Mouse (Mus musculus): Measurements from ENCODE around the gene Dnali1. TPM values are rescaled to one million over a fixed set of nuclear protein-coding genes. Genes with fewer than 3 reads are reported as not detected.

Dnali1 gene
- polyA plus RNA-seq, 1 experiment from 2014 or later, result not detected

DNA sequence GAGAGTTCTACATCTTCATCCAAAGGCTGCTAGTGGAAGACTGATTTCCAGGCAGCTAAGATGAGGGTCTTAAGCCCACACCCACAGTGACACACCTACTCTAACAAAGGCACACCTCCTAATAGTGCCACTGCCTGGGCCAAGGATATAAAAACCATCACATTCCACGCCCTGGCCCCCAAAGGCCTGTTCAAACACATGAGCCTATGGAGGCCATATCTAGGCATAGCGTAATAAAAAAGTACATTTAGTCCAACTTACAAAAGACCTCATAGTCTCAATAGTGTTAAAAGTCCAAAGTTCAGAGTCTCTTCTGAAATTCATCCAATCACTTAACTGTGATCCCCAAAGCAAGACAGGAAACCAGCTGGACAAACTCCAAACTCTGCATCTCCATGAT is 13.2 kb upstream of the Dnali1 start:
- WGBS, result 95% methylated on average over 2 of the region's 2 CpGs
- H3K36me3 ChIP-seq, result peaks cover 44% of the 10 kb centered on the region
- ATAC-seq (ENCODE audit: insufficient number of reproducible peaks, insufficient read depth, low FRiP score, low TSS enrichment, low read depth), result no peak

DNA sequence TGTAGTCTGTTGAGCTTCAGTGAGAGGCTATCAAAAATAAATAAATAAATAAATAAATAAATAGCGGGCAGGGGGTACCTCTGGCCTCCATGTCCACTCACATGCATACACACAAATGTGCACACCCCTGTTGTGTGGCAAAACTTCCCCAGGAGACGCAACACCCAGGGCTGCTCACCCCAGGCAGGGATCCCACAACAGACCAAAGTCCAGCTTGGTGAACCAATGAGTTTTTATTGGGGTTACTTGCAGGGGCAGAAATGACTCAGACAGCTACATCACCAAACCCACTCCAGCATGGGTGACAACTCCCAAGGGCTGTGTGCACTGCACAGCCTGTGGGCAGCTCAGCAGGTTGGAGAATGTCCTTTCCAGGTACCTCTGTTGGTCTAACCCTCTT is 12.2 kb upstream of the Dnali1 start:
- ATAC-seq (ENCODE audit: insufficient number of reproducible peaks, insufficient read depth, low FRiP score, low TSS enrichment, low read depth), result no peak
- peaks cover 54% of the 10 kb centered on the region for H3K36me3 ChIP-seq

More for the DNA sequence above, 13.2 kb upstream of the Dnali1 start:
- H3K9me3 ChIP-seq, result no peaks in the 10 kb centered on the region
- no peaks in the 10 kb centered on the region for H3K27me3 ChIP-seq
- H3K4me2 ChIP-seq, result no peak overlapping the region
- H3K27ac ChIP-seq, result no peak overlapping the region
- no peaks in the 10 kb centered on the region for H3K4me1 ChIP-seq (replicated peaks)
- no peak overlapping the region for H3K9ac ChIP-seq (replicated peaks)
- no peak overlapping the region for H3K4me3 ChIP-seq (replicated peaks)

DNA sequence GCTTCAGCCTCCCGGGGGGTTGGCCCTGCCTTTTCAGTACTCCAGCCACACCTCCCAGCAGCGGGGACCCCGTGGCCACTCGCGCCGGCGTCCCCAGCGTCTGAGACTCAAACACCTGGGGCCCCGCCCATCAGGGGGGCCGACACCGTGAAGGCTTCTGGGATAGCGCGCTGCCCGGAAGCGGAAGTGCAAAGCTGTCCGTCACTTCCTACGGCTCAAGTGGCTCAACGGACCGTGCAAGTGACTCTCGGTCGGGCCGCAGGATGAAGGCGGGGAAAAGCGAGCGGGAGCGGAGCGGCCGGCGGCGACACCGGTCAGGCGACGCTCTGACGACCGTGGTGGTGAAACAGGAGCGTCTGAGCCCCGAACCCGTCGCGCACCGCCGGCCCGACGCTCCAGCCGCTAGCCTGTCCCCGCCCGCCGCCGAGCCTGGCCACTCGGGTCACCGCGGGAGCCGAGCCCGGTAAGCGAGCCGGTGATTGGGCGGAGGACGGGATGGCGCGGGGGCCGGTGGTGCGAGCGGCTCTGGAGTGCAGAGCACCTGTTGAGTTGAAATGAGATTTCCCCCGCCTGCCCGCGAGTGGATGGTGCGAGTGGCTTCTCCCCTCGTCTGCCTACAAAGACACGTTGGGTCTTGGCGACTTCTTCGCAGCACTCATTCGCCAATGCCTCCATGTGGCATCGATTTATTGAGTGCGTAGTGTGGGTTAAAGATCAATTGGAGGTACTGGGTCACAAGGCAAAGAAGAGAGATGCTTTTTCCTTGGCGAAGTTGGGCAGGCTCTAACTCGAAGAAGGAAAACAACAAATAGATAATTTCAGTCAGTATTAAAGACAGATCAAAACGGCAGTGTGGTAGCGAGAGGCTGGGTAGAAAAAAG is 1.2 kb upstream of the Dnali1 start, which contains the start of gene Snip1:
Snip1 (plus strand) TSS at position 183 of the 881 bp plus-strand sequence.
- Histone ChIP-seq H3K9me3 (no peaks in the 10 kb centered on the region), H3K36me3 (peaks cover 37% of the 10 kb centered on the region), H3K4me2 (peak within 1 kb of the TSS; percentile 91), H3K4me1 (replicated peaks) (peaks cover 11% of the 10 kb centered on the region), H3K27ac (peak within 1 kb of the TSS; percentile 64), H3K27me3 (peaks cover 22% of the 10 kb centered on the region), H3K4me3 (replicated peaks) (peak within 1 kb of the TSS; percentile 96), H3K9ac (replicated peaks) (peak within 1 kb of the TSS; percentile 93)
- 1% methylated on average over 78 of the region's 78 CpGs for WGBS
- ATAC-seq (ENCODE audit: insufficient number of reproducible peaks, insufficient read depth, low FRiP score, low TSS enrichment, low read depth), result peak; percentile 84

More for the DNA sequence above, 12.2 kb upstream of the Dnali1 start:
- H3K4me2 ChIP-seq, result no peak overlapping the region
- no peaks in the 10 kb centered on the region for H3K27me3 ChIP-seq
- no peak overlapping the region for H3K4me3 ChIP-seq (replicated peaks)
- WGBS, result 80% methylated on average over 2 of the region's 2 CpGs
- H3K27ac ChIP-seq, result no peak overlapping the region
- no peaks in the 10 kb centered on the region for H3K9me3 ChIP-seq
- no peak overlapping the region for H3K9ac ChIP-seq (replicated peaks)
- no peaks in the 10 kb centered on the region for H3K4me1 ChIP-seq (replicated peaks)

DNA sequence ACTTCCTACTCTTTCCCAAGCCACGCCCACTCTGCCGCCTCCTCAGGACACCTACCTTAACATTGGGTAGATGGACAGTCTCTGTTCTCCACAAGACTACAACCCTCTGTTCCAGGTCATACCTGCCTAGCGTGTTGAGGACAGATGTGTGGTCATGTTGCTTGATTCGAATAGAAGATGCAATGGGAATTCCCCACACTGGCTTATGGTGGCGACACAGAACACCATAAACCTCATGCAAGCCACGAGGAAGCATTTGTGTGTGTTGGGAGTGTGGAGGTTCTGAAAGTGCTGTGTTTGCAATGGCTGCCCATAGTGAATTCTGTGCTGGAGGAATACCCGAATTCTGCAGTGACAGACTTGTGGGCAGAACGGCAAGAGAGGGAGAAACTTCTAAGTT is 1.7 kb downstream of the Dnali1 start:
- no peaks in the 10 kb centered on the region for H3K9me3 ChIP-seq
- no peak for ATAC-seq (ENCODE audit: insufficient number of reproducible peaks, insufficient read depth, low FRiP score, low TSS enrichment, low read depth)
- WGBS, result 70% methylated on average over 8 of the region's 8 CpGs

DNA sequence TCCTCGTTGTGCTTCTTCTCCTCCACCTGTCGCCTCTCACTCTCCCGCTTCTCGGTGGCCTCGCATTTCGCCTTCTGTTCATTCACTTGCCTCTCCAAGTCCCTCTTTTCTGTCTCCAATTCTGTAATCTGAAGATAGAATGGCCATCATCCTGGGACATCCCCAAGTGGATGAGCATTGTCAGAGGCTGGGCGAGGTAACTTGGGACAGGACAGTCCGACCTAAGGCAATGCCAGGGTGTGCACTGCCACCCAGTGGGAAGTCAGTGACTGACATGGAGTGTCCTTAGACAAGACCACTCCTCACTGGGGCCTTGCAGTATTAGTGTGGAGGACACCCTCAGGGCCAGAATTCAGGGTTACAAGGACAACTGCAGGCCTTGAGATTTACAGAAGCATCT is 6.5 kb downstream of the Dnali1 start:
- Histone ChIP-seq H3K4me2 (peak overlapping the region; percentile 44), H3K27ac (no peak overlapping the region), H3K4me1 (replicated peaks) (peaks cover 32% of the 10 kb centered on the region), H3K9me3 (no peaks in the 10 kb centered on the region), H3K27me3 (peaks cover 24% of the 10 kb centered on the region), H3K36me3 (peaks cover 24% of the 10 kb centered on the region), H3K4me3 (replicated peaks) (0 out of 2 replicates have a peak overlapping the region, but pooled peaks have one; percentile 6), H3K9ac (replicated peaks) (no peak overlapping the region)
- WGBS, result 2% methylated on average over 8 of the region's 8 CpGs
- ATAC-seq (ENCODE audit: insufficient number of reproducible peaks, insufficient read depth, low FRiP score, low TSS enrichment, low read depth), result peak; percentile 60; the same call in 1 of the 2 replicates

More for the DNA sequence above, 1.7 kb downstream of the Dnali1 start:
- peaks cover 9% of the 10 kb centered on the region for H3K36me3 ChIP-seq
- peaks cover 36% of the 10 kb centered on the region for H3K27me3 ChIP-seq
- H3K4me3 ChIP-seq (replicated peaks), result no peak overlapping the region
- H3K27ac ChIP-seq, result no peak overlapping the region
- H3K4me1 ChIP-seq (replicated peaks), result peaks cover 13% of the 10 kb centered on the region
- no peak overlapping the region for H3K4me2 ChIP-seq
- H3K9ac ChIP-seq (replicated peaks), result no peak overlapping the region

DNA sequence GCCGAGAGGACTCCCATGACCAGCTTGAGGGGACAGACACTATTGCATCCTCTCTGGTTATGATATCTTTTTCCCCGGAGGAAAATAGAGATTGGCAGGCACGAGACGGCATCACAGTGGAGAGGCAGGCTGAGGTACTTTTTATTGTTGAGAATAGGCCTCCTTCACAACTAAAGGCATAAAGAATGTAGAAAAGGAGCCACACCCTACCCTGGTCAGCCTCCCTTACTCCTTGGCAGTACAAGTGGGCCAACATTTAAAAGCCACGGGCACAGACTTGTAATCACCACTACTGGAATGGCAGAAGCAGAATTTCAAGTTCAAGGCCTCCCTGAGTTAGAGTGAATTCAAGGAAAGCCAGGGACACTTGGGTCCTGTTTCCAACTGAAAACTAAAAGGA is 7.5 kb downstream of the Dnali1 start:
- Histone ChIP-seq H3K4me1 (replicated peaks) (peaks cover 32% of the 10 kb centered on the region), H3K4me2 (no peak overlapping the region), H3K9ac (replicated peaks) (no peak overlapping the region), H3K27ac (no peak overlapping the region), H3K27me3 (peaks cover 15% of the 10 kb centered on the region; the same call in 1 of the 2 replicates), H3K9me3 (no peaks in the 10 kb centered on the region), H3K4me3 (replicated peaks) (no peak overlapping the region), H3K36me3 (peaks cover 34% of the 10 kb centered on the region)
- ATAC-seq (ENCODE audit: insufficient number of reproducible peaks, insufficient read depth, low FRiP score, low TSS enrichment, low read depth), result no peak
- WGBS, result 50% methylated on average over 5 of the region's 5 CpGs

DNA sequence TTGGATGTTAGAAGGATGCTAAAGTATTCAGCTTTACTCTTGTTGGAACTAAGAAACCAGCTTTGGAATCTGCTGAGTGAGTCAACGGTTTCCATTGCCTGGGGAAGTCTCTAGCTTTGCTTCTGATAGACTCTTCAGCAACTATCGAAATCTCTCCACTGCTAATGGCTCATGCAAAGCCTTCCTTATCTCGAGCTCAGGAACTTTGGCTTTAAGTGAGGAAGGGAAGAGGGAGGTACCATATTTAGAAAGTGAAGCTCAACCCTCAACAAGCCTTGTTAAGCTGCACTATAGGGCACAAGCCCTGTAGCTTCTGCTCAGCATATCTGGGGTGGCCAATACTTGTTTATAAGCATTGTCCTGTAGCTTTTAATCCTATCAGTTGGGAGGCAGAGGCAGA is 8.2 kb downstream of the Dnali1 start:
- peaks cover 32% of the 10 kb centered on the region for H3K4me1 ChIP-seq (replicated peaks)
- H3K4me3 ChIP-seq (replicated peaks), result no peak overlapping the region
- H3K36me3 ChIP-seq, result peaks cover 42% of the 10 kb centered on the region
- H3K27ac ChIP-seq, result peak overlapping the region; percentile 67
- H3K9ac ChIP-seq (replicated peaks), result no peak overlapping the region
- WGBS, result 37% methylated on average over 3 of the region's 3 CpGs
- H3K27me3 ChIP-seq, result peaks cover 15% of the 10 kb centered on the region; the same call in 1 of the 2 replicates
- peak overlapping the region; percentile 7; the same call in 1 of the 2 replicates for H3K4me2 ChIP-seq
- H3K9me3 ChIP-seq, result no peaks in the 10 kb centered on the region
- no peak for ATAC-seq (ENCODE audit: insufficient number of reproducible peaks, insufficient read depth, low FRiP score, low TSS enrichment, low read depth)

DNA sequence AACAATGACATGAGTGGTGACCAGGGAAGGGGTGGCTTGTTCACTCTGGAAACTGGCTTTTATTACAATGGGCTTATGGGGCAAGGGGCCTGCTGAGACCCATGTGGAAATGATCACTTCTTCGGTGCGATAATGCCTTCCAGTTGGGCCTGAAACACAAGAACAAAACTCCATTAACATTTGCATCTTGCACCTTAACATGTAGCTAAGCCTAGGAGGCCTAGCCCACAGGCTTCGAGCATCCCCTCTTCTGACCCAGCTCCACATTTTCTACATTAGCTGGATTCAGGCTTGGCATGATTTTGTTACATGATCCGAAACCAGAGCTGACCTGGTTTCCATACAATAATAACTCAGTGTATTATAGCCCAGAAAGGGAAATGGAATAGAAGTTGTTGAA is 9.0 kb downstream of the Dnali1 start:
- peak; percentile 34; the same call in 1 of the 2 replicates for ATAC-seq (ENCODE audit: insufficient number of reproducible peaks, insufficient read depth, low FRiP score, low TSS enrichment, low read depth)
- H3K4me1 ChIP-seq (replicated peaks), result peaks cover 32% of the 10 kb centered on the region
- no peak overlapping the region for H3K9ac ChIP-seq (replicated peaks)
- H3K9me3 ChIP-seq, result no peaks in the 10 kb centered on the region
- no peak overlapping the region for H3K4me2 ChIP-seq
- H3K27me3 ChIP-seq, result peaks cover 15% of the 10 kb centered on the region; the same call in 1 of the 2 replicates
- H3K36me3 ChIP-seq, result peaks cover 50% of the 10 kb centered on the region
- H3K4me3 ChIP-seq (replicated peaks), result no peak overlapping the region
- H3K27ac ChIP-seq, result peak overlapping the region; percentile 67
- 41% methylated on average over 4 of the region's 4 CpGs for WGBS

DNA sequence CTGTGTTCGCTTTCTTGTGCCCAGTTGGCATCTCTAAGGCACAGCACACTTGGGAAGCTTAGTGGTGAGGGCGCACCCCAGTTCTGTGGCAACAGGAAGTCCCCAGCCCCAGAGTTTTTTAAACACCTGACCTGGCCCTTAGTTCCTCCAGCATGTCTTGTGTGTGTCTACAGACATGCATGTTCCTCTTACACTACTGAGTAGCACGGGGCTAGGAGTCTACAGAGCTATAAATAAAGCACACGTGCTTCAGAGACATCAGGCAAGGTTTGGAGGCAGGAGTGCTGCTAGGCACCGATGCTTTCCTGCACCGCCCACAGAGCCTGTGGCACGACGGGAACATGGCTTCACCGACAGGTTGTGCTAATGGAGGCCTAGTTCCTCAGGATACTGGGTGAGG is 10.1 kb downstream of the Dnali1 start:
- no peaks in the 10 kb centered on the region for H3K9me3 ChIP-seq
- no peak overlapping the region for H3K9ac ChIP-seq (replicated peaks)
- ATAC-seq (ENCODE audit: insufficient number of reproducible peaks, insufficient read depth, low FRiP score, low TSS enrichment, low read depth), result no peak
- no peak overlapping the region for H3K4me2 ChIP-seq
- H3K4me3 ChIP-seq (replicated peaks), result no peak overlapping the region
- H3K4me1 ChIP-seq (replicated peaks), result peaks cover 32% of the 10 kb centered on the region
- peaks cover 11% of the 10 kb centered on the region; the same call in 1 of the 2 replicates for H3K27me3 ChIP-seq
- no peak overlapping the region; the same call in 1 of the 2 replicates for H3K27ac ChIP-seq
- peaks cover 59% of the 10 kb centered on the region for H3K36me3 ChIP-seq
- 86% methylated on average over 9 of the region's 9 CpGs for WGBS

DNA sequence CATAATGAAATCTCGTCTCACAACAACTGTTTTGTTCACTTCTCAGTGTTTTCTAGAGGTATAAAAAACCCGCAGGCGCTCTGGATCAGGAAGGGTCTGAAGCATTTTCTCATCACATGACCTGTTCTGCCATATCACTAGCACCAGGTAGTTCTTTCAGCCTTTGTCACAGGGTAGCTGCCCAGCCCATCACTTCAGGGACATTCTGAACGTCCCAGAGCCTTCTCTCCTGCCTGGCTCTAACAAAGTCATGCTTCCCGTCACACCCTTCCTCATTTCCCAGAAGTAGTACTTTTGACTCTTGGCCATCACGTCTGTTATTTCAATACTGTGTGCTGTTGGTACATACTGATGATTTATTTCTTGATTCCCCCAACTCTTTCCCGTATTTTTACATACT is 21.0 kb downstream of the Dnali1 start:
- WGBS, result 86% methylated on average over 7 of the region's 7 CpGs
- Histone ChIP-seq H3K27me3 (no peaks in the 10 kb centered on the region), H3K9me3 (no peaks in the 10 kb centered on the region), H3K27ac (no peak overlapping the region), H3K4me1 (replicated peaks) (no peaks in the 10 kb centered on the region), H3K4me3 (replicated peaks) (no peak overlapping the region), H3K9ac (replicated peaks) (no peak overlapping the region), H3K36me3 (peaks cover 95% of the 10 kb centered on the region), H3K4me2 (no peak overlapping the region)
- ATAC-seq (ENCODE audit: insufficient number of reproducible peaks, insufficient read depth, low FRiP score, low TSS enrichment, low read depth), result no peak

DNA sequence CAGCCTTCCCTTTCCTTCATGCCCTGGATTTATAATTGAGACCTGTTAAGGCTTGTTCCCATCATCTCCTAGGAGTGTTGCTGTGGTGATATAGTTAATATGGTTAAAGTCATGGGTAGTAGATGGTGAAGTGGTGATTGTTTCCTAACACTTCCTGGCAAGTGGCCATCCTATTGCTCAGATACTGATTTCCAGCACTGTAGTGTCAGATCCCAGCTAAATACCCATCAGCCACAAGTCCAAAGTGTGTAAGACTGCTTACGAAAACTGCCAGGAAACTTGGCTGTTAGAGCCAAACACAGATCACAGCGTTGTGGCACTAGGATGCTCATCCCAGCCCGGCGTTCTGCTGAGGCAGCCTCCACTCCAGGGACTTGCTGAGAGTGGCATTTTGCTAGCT is 31.2 kb downstream of the Dnali1 start:
- H3K4me1 ChIP-seq (replicated peaks), result peaks cover 9% of the 10 kb centered on the region
- no peak overlapping the region for H3K9ac ChIP-seq (replicated peaks)
- no peak overlapping the region for H3K4me3 ChIP-seq (replicated peaks)
- H3K27ac ChIP-seq, result no peak overlapping the region
- no peak overlapping the region for H3K4me2 ChIP-seq
- H3K9me3 ChIP-seq, result no peaks in the 10 kb centered on the region
- WGBS, result 96% methylated on average over 4 of the region's 4 CpGs
- no peak for ATAC-seq (ENCODE audit: insufficient number of reproducible peaks, insufficient read depth, low FRiP score, low TSS enrichment, low read depth)
- peaks cover 51% of the 10 kb centered on the region for H3K36me3 ChIP-seq
- H3K27me3 ChIP-seq, result no peaks in the 10 kb centered on the region
